Mouse (Mus musculus) megakaryocyte, embryonic 14.5 days (primary cell): ENCODE measurements around the gene Txnrd2. TPM values are rescaled to one million over a fixed set of nuclear protein-coding genes. Genes with fewer than 3 reads are reported as not detected.

Experiments
- H3K27me3 ChIP-seq: replicated peaks from 2 replicates; pipeline ENCODE3; 2012; ENCODE audit warnings: inconsistent platforms
- H3K36me3 ChIP-seq: replicated peaks from 2 replicates; pipeline ENCODE3; 2012; ENCODE audit warnings: low read length, inconsistent platforms, mixed read lengths
- H3K4me1 ChIP-seq: 2 replicates; pipeline ENCODE4 v1.6.1; 2012; ENCODE audit warnings: inconsistent platforms
- H3K4me3 ChIP-seq: replicated peaks from 2 replicates; pipeline ENCODE3; 2012; ENCODE audit warnings: moderate library complexity, mild to moderate bottlenecking, inconsistent platforms
- H3K9me3 ChIP-seq: 2 replicates; pipeline ENCODE4 v1.6.1; 2012; ENCODE audit warnings: inconsistent platforms
- FLI1 ChIP-seq: IDR thresholded peaks from 2 replicates; pipeline ENCODE4 v1.6.1; 2012; ENCODE audit warnings: low read length, inconsistent platforms, mixed read lengths
- GATA1 ChIP-seq: IDR thresholded peaks from 3 replicates; pipeline ENCODE4 v1.6.1; 2012; ENCODE audit warnings: mixed read lengths, low read length, inconsistent platforms, borderline replicate concordance
- polyA plus RNA-seq: library from polyadenylated mRNA; stranded (reverse); fragments of >175 nt; gene quantifications from 2 replicates; pipeline ENCODE4 v1.2.3, GENCODE M21; 2012; ENCODE audit warnings: low replicate concordance; ENCODE audit not compliant: insufficient read depth

Gene Txnrd2
- polyA plus RNA-seq, 1 experiment: 6.9 TPM

DNA sequence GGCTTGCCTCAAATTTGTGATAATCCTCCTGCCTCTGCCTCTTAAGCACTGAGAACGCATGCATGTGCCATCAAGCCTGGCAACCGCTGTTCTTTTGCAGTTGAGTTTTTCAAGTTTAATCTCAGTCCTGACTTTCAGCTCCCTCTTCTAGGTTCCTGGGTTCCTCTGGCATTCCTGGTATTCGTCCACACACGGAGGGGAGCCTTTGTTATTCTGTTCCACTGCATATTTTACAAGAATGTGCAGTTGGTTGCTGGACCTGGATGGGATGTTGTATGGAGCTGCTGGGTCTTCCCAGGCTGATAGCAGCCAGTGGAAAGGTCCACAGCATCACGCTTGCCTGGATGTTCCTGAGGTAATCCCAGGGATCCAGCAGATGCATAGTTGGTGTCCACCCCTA lies 40.8 kb upstream of the Txnrd2 start:
- Histone ChIP-seq H3K36me3 (no peaks in the 10 kb centered on the region), H3K9me3 (no peaks in the 10 kb centered on the region), H3K27me3 (peaks cover 54% of the 10 kb centered on the region), H3K4me1 (peaks cover 49% of the 10 kb centered on the region), H3K4me3 (no peak overlapping the region)
- TF ChIP-seq GATA1 (no peak), FLI1 (no peak)

DNA sequence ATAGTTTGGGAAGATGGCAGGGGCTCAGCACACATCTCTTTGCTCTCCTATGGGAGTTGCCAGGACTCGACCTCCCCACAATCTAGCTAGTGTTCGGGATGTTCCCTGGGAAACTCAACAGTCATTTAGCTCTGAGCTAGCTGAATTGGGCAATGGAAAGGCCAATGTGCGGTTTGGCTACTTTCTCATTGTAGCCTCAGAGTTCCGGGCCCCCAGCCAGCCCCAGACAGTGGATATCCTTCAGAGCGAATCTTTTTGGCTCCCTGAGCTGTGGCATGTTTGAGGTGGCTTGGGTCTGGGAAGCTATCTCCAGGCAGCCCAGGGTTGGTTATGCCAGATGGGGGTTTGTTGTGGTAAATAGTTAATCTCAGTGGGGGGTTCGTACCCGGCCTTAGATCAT lies 39.7 kb upstream of the Txnrd2 start:
- Histone ChIP-seq H3K9me3 (no peaks in the 10 kb centered on the region), H3K4me3 (no peak overlapping the region), H3K4me1 (peaks cover 58% of the 10 kb centered on the region), H3K27me3 (peaks cover 55% of the 10 kb centered on the region), H3K36me3 (no peaks in the 10 kb centered on the region)
- TF ChIP-seq GATA1 (no peak), FLI1 (no peak)

DNA sequence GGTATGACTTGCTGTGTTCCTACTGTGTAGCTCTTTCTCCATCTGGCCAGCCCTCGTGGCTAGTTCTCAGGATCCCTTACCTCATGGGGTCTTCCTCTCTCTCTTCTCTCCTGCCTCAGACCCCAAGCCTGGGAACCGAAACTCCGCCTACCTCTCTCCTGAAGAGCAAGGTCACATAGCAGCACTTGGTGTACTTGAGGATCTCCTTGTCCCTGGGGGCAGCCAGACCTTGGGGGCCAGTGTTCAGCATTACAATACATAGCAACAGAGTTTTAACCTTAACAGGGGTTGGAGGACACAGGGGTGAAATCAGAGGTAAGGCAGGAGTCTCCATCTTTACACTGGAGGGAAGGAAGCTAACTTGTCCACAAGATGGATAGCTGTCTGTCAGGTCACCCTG lies 39.2 kb upstream of the Txnrd2 start:
- no peaks in the 10 kb centered on the region for H3K9me3 ChIP-seq
- H3K4me1 ChIP-seq: peaks cover 60% of the 10 kb centered on the region
- no peak overlapping the region for H3K4me3 ChIP-seq
- no peaks in the 10 kb centered on the region for H3K36me3 ChIP-seq
- TF ChIP-seq GATA1 (no peak), FLI1 (no peak)
- H3K27me3 ChIP-seq: peaks cover 57% of the 10 kb centered on the region

DNA sequence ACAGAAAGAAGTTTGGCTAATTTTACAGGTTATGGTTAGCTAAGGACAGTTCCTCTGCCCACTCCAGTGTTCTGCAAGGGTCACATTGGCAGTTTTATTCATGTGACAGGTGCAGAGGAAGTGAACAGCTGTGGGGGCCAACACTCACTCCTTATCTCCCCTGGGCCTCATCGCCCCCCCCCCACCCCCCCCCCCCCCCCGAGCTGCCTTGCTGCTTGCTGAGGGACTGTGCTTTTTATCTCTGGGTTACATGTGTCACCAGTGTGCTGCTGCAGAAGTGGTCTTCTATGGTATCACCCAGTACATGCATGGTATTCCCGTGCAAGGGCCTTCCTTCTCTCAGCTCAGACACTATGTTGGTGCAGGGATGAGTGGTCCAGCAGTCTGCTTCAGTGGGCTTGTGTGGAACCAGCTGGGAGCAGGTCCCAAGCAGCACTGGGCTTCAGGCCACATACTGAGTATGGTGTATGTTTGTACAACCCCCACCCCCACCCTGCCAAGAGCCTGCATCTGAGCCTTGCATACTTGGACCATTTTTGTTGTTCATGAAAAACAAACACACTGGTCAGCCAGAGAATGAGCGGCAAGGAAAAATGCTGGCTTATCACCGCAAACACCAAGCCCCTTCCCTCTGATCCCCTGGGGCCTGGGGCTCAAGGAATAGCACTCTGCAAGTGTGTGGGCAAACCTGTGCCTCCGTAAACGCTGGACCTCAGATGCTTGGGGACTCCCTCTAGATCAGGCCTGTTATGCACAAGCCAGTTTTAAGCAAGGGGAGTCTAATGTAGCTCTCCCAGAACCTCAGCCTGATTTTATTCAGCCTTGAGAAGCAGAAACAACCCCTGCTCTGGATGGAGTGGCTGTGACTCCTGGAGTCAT lies 38.2 kb upstream of the Txnrd2 start:
- Histone ChIP-seq H3K4me1 (peaks cover 68% of the 10 kb centered on the region), H3K27me3 (peaks cover 67% of the 10 kb centered on the region), H3K4me3 (peak overlapping the region; percentile 69), H3K9me3 (no peaks in the 10 kb centered on the region), H3K36me3 (no peaks in the 10 kb centered on the region)
- TF ChIP-seq FLI1 (no peak), GATA1 (no peak)

DNA sequence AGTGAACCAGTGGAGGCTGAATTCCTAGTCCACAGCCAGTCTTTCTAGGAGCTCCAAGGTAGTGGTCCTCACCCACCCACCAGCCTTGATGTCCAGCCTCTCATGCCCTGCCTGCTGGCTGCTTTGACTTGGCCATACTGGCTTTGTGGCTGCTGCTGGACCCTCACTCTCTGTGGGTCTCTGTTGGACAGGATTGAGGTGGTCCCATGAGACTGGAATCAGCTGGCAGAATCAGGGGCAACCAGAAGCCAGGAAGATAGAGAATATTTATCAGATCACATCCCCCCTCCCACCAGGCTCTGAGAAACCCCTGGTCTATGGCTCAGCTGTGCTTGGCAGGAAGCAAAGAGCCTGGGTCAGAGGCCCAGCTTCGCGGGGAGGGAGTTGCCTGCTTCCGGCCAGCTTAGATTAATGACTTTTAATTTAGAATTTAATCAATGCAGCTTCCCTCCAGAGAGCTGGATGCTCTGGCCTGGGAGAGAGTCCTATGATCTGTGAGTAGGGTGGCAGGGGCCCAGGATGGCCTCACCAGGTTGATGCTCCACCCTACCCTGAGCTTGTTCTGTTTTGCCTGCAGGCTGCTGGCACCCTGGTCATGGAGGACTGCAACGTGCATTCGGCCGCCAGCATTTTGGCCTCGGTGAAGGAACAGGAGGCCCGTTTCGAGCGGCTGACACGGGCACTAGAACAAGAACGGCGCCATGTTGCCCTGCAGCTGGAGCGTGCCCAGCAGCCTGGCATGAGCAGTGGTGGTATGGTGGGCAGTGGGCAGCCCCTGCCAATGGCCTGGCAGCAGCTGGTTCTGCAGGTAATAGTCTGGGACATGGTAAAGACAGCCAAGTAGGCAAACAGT lies 37.4 kb upstream of the Txnrd2 start:
- H3K36me3 ChIP-seq: no peaks in the 10 kb centered on the region
- TF ChIP-seq GATA1: no peak
- no peak for TF ChIP-seq FLI1

DNA sequence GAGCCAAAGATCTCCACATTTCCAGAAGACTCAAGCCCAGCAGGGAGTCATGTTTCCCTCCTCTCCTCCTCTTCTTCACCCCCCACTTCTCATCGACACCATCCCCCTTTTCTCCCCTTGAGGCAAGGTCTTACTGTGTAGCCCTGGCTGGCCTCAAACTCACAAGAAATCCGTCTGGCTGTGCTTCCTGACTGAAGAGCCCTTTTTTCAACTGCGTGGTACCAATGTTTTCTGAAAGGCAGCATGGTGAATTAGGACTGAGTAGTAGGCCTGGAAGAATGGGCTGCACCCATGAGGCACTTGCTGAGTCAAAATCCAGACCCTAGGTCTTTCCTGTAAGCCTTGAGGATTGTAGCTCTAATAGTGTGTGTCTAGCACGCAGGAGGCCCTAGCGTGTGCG lies 35.8 kb upstream of the Txnrd2 start:
- H3K4me3 ChIP-seq: no peak overlapping the region
- H3K27me3 ChIP-seq: peaks cover 73% of the 10 kb centered on the region
- H3K36me3 ChIP-seq: no peaks in the 10 kb centered on the region
- peaks cover 81% of the 10 kb centered on the region for H3K4me1 ChIP-seq
- no peaks in the 10 kb centered on the region for H3K9me3 ChIP-seq
- TF ChIP-seq FLI1 (no peak), GATA1 (no peak)

More for the DNA sequence above, 37.4 kb upstream of the Txnrd2 start:
- Histone ChIP-seq H3K9me3 (no peaks in the 10 kb centered on the region), H3K4me3 (peak overlapping the region; percentile 54), H3K27me3 (peaks cover 73% of the 10 kb centered on the region), H3K4me1 (peaks cover 68% of the 10 kb centered on the region)

DNA sequence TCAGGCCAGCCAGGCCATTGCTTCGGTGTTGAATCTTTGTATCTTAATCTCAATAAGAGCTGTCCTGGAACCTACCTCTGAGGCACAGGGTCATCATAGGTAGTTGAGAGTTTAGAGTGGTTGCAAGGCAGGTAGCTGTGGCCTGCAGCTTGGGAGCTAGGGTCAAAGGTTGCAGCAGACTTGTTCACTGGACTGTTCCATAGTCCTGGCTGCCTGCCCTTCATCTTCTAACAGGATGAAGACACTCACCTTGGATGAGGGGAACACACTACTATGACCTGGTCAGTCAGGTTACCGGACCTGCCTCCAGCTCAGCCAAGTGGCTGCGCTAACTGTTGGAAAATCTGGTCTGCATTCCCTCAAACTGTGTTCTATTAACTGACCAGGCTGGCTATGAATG lies 35.1 kb upstream of the Txnrd2 start:
- Histone ChIP-seq H3K36me3 (no peaks in the 10 kb centered on the region), H3K4me3 (no peak overlapping the region), H3K27me3 (peaks cover 73% of the 10 kb centered on the region), H3K9me3 (no peaks in the 10 kb centered on the region), H3K4me1 (peaks cover 88% of the 10 kb centered on the region)
- TF ChIP-seq GATA1 (no peak), FLI1 (no peak)

DNA sequence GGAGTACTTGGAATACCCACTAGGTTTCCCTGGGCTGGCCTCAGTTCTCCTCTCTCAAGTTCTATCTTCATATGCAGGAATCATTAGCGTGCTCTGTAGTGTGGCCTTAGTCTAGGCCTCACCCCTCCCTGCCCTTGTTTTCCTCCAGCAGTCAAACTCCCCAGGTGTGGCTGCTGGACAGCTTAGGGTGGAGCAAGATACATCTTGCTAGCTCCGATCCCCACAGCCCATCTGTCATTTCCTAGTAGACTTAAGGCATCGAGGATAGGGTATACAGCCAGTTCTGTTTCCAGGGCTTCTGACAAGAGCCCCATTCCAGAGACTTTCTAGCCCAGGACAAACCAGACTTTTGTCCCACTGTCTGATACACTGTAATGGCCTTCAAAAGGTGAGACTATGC lies 34.5 kb upstream of the Txnrd2 start:
- peaks cover 94% of the 10 kb centered on the region for H3K4me1 ChIP-seq
- no peaks in the 10 kb centered on the region for H3K36me3 ChIP-seq
- TF ChIP-seq FLI1 (no peak), GATA1 (no peak)

DNA sequence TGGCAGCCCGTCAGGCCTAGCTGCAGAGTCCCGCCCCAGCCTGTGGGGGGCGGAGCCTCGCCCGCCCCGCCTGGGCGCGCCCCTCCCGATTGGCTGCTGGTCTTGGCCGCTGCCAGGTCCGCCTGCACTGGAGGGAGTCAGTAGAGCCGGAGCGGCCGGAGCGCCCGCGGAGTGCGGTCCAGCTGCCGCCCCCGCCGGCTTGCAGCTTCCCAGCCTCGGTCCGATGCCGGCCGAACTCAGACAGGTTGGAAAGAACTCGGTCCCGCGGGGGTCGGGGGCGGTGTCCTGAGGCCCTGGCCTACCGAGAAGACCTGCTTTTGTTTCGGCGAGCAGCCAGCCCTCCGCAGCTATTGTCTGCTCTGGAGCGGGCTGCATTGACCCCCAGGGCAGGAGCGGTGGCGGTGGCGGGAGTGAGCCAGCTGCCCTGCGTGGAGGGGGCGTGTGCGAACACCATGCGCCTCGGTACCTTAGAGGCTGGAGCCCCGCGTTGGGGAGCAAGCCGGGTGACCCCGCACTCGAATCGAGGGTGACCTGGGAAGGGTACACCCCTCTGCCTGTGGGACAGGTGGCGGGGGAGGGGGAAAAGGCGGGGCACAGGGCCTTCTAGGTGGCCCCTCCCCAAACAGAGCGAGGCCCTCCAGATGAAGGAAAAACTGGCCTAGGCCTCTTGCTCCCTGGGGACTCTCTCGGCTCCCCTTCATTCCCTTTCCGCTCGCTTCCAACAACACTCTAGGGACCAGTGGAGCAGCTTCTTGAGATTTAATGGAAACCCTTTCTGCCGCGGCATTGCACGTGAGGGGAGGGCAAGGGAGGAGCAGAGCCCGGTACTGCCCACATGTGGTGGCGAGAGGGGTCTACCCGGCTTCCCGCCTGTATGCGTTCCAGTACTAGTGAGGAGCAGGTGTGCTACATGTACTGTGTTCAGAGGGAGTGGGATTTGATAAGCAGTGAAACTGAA lies 33.4 kb upstream of the Txnrd2 start:
- peak overlapping the region; percentile 94 for H3K4me3 ChIP-seq
- TF ChIP-seq GATA1 (no peak), FLI1 (no peak)
- H3K4me1 ChIP-seq: peaks cover 94% of the 10 kb centered on the region
- no peaks in the 10 kb centered on the region for H3K9me3 ChIP-seq
- no peaks in the 10 kb centered on the region for H3K36me3 ChIP-seq
- peaks cover 75% of the 10 kb centered on the region for H3K27me3 ChIP-seq

More for the DNA sequence above, 34.5 kb upstream of the Txnrd2 start:
- no peak overlapping the region for H3K4me3 ChIP-seq
- H3K9me3 ChIP-seq: no peaks in the 10 kb centered on the region
- H3K27me3 ChIP-seq: peaks cover 74% of the 10 kb centered on the region
